Mouse (Mus musculus): Measurements from ENCODE around the gene Snx1. TPM values are rescaled to one million over a fixed set of nuclear protein-coding genes. Genes with fewer than 3 reads are reported as not detected.

Snx1 gene
- total RNA-seq (2021), result 10 to 100 TPM; 10.9 to 16.0 TPM
- long read RNA-seq, experiment 1, transcript Snx1-201 (15 exons, 2,073 nt), result major isoform, 27 of 35 reads
- long read RNA-seq, experiment 1, partial matches to known transcripts, result 2 of 35 reads
- long read RNA-seq, experiment 1, other reads (novel, unspliced or antisense), result 6 of 35 reads
- long read RNA-seq, experiment 2, transcript Snx1-201 (15 exons, 2,073 nt), result major isoform, 20 of 23 reads
- long read RNA-seq, experiment 2, partial matches to known transcripts, result 1 of 23 reads
- long read RNA-seq, experiment 2, other reads (novel, unspliced or antisense), result 2 of 23 reads

- peak within 1 kb of the TSS; percentile 95 for H3K27ac ChIP-seq
- no peak for TF ChIP-seq CTCF (IDR thresholded peaks at IDR 0.05)
- intact Hi-C loops (cut with DNase I), result no loop called here
- peak within 1 kb of the TSS; percentile 99 for H3K4me3 ChIP-seq
- DNase-seq, result peak; percentile 93
Measured at GRCm38 (mm10) chr9:66126456-66127192, at the start of gene Snx1, which contains the start of gene Ciao2a. Snx1 (minus strand) TSS chr9:66126587. Ciao2a (plus strand) TSS chr9:66126611.

GRCm38 (mm10) chr9:66174985-66175384 lies 48.6 kb upstream of the Snx1 start:
- Histone ChIP-seq H3K27ac (no peak overlapping the region), H3K4me3 (no peak overlapping the region)
- DNase-seq, result no peak
- no peak for TF ChIP-seq CTCF (IDR thresholded peaks at IDR 0.05)
- intact Hi-C loops (cut with DNase I), result no loop called here

GRCm38 (mm10) chr9:66173316-66173855 lies 47.0 kb upstream of the Snx1 start:
- Histone ChIP-seq H3K4me3 (no peak overlapping the region), H3K27ac (no peak overlapping the region)
- intact Hi-C loops (cut with DNase I), result no loop called here
- no peak for DNase-seq
- TF ChIP-seq CTCF (IDR thresholded peaks at IDR 0.05), result no peak

GRCm38 (mm10) chr9:66171275-66171921 lies 45.0 kb upstream of the Snx1 start:
- intact Hi-C loops (cut with DNase I), result no loop called here
- Histone ChIP-seq H3K4me3 (no peak overlapping the region), H3K27ac (no peak overlapping the region)
- no peak for TF ChIP-seq CTCF (IDR thresholded peaks at IDR 0.05)
- DNase-seq, result no peak

- intact Hi-C loops (cut with DNase I), result no loop called here
- DNase-seq, result no peak
- TF ChIP-seq CTCF (IDR thresholded peaks at IDR 0.05), result no peak
- Histone ChIP-seq H3K27ac (no peak overlapping the region), H3K4me3 (no peak overlapping the region)
Measured at GRCm38 (mm10) chr9:66170506-66170905, 44.1 kb upstream of the Snx1 start.

GRCm38 (mm10) chr9:66168233-66168632 lies 41.8 kb upstream of the Snx1 start:
- DNase-seq, result no peak
- Histone ChIP-seq H3K27ac (no peak overlapping the region), H3K4me3 (no peak overlapping the region)
- intact Hi-C loops (cut with DNase I), result no loop called here
- no peak for TF ChIP-seq CTCF (IDR thresholded peaks at IDR 0.05)

GRCm38 (mm10) chr9:66167222-66167621 lies 40.8 kb upstream of the Snx1 start:
- TF ChIP-seq CTCF (IDR thresholded peaks at IDR 0.05), result no peak
- intact Hi-C loops (cut with DNase I), result no loop called here
- Histone ChIP-seq H3K27ac (no peak overlapping the region), H3K4me3 (no peak overlapping the region)
- DNase-seq, result no peak

- intact Hi-C loops (cut with DNase I), result loop anchor here (2.0 to 5.0 kb wide), 3 partner anchors 34 to 104 kb away; no protein-coding TSS in a partner anchor
- DNase-seq, result peak; percentile 86
- Histone ChIP-seq H3K27ac (peak overlapping the region; percentile 83), H3K4me3 (no peak overlapping the region)
- TF ChIP-seq CTCF (IDR thresholded peaks at IDR 0.05), result peak; percentile 43
Measured at GRCm38 (mm10) chr9:66162995-66163394, 36.6 kb upstream of the Snx1 start.

GRCm38 (mm10) chr9:66160155-66160554 lies 33.8 kb upstream of the Snx1 start:
- Histone ChIP-seq H3K27ac (no peak overlapping the region), H3K4me3 (no peak overlapping the region)
- TF ChIP-seq CTCF (IDR thresholded peaks at IDR 0.05), result peak; percentile 16; the same call in 1 of the 2 replicates
- no peak for DNase-seq
- intact Hi-C loops (cut with DNase I), result loop anchor here (5.0 kb wide), 2 partner anchors 37 to 107 kb away; no protein-coding TSS in a partner anchor

- intact Hi-C loops (cut with DNase I), result loop anchor here (1.0 to 2.0 kb wide), 2 partner anchors 82 to 122 kb away; no protein-coding TSS in a partner anchor
- no peak for TF ChIP-seq CTCF (IDR thresholded peaks at IDR 0.05)
Measured at GRCm38 (mm10) chr9:66158885-66159430, 32.6 kb upstream of the Snx1 start.

GRCm38 (mm10) chr9:66157958-66158830 lies 31.8 kb upstream of the Snx1 start, which contains the start of gene Dapk2:
Dapk2 (plus strand) TSS chr9:66158223.
- peak; percentile 89 for TF ChIP-seq CTCF (IDR thresholded peaks at IDR 0.05)
- Histone ChIP-seq H3K4me3 (peak within 1 kb of the TSS; percentile 87), H3K27ac (peak within 1 kb of the TSS; percentile 93)
- intact Hi-C loops (cut with DNase I), result loop anchor here (1.0 to 2.0 kb wide), 2 partner anchors 83 to 123 kb away; no protein-coding TSS in a partner anchor
- DNase-seq, result peak; percentile 96

More at GRCm38 (mm10) chr9:66158885-66159430, 32.6 kb upstream of the Snx1 start:
- H3K27ac ChIP-seq, result peak overlapping the region; percentile 93
- peak overlapping the region; percentile 87 for H3K4me3 ChIP-seq
- DNase-seq, result no peak
